Mouse (Mus musculus) hindbrain, postnatal 0 days (tissue): ENCODE data around the gene Yap1. TPM values are rescaled to one million over a fixed set of nuclear protein-coding genes. Genes with fewer than 3 reads are reported as not detected.
A peak's percentile ranks its signal among the peaks of the same experiment; 100 is the strongest.

Experiments used
- ATAC-seq: fragments of 200-750 bp; cut with Nextera tagmentation; 2 replicates; pipeline ENCODE4 v1.8.0; 2017; ENCODE audit warnings: mild to moderate bottlenecking, moderate TSS enrichment, moderate library complexity
- DNase-seq: peaks from one replicate; pipeline ENCODE4 v3.0.0-alpha.2; 2015; ENCODE audit warnings: low spot score
- H3K27ac ChIP-seq: fragments of 300-500 bp; sonication (generic); 2 replicates; pipeline ENCODE4 v1.5.1; 2014; ENCODE audit warnings: mild to moderate bottlenecking
- H3K27me3 ChIP-seq: fragments of 300-500 bp; sonication (generic); 2 replicates; pipeline ENCODE4 v1.6.1; 2014; ENCODE audit warnings: low read length, mixed read lengths; ENCODE audit not compliant: insufficient read depth
- H3K36me3 ChIP-seq: fragments of 300-500 bp; sonication (generic); 2 replicates; pipeline ENCODE4 v1.6.1; 2014; ENCODE audit warnings: low read length, mixed read lengths; ENCODE audit not compliant: insufficient read depth
- H3K4me1 ChIP-seq: fragments of 300-500 bp; sonication (generic); 2 replicates; pipeline ENCODE4 v1.6.1; 2014; ENCODE audit warnings: antibody characterized with exemption, low read length, mixed read lengths; ENCODE audit not compliant: insufficient read depth
- H3K4me2 ChIP-seq: fragments of 300-500 bp; sonication (generic); 2 replicates; pipeline ENCODE4 v1.6.1; 2014; ENCODE audit warnings: low read depth, mild to moderate bottlenecking, low read length, moderate library complexity, mixed read lengths
- H3K4me3 ChIP-seq: fragments of 300-500 bp; sonication (generic); 2 replicates; pipeline ENCODE4 v1.5.1; 2014; ENCODE audit warnings: low read length
- H3K9ac ChIP-seq: fragments of 300-500 bp; sonication (generic); replicated peaks from 2 replicates; pipeline ENCODE4 v1.6.1; 2014; ENCODE audit warnings: mild to moderate bottlenecking, low read length, moderate library complexity, mixed read lengths
- H3K9me3 ChIP-seq: fragments of 300-500 bp; sonication (generic); 2 replicates; pipeline ENCODE4 v1.6.1; 2016; ENCODE audit warnings: low read length, mixed read lengths
- CTCF ChIP-seq: IDR thresholded peaks from 2 replicates; pipeline ENCODE4 v1.5.1; 2016; ENCODE audit warnings: antibody characterized with exemption, control low read depth, low read depth
- WGBS: fragments of 180-500 bp; shearing (Covaris S2); extraction: QIAGEN DNeasy Blood & Tissue Kit; methylation state at CpG from one replicate; pipeline ENCODE4 v1.1.7; 2014; 5-methylcytosine and 5-hydroxymethylcytosine counted together
- polyA plus RNA-seq: library from polyadenylated mRNA; unstranded; fragments of >200 nt; fragmentation: Nextera tagmentation; extraction: Ambion mirVana; gene quantifications from 2 replicates; pipeline ENCODE4 v1.2.1, GENCODE M21; 2015
- total RNA-seq: library from RNA; depleted of rRNA; stranded (reverse); fragments of >200 nt; gene quantifications from 2 replicates; pipeline ENCODE4 v1.2.3, GENCODE M21; 2014

The Yap1 gene
- total and polyA plus RNA-seq, 2 experiments from 2014 or later = 6.3 to 22.2 TPM

DNA sequence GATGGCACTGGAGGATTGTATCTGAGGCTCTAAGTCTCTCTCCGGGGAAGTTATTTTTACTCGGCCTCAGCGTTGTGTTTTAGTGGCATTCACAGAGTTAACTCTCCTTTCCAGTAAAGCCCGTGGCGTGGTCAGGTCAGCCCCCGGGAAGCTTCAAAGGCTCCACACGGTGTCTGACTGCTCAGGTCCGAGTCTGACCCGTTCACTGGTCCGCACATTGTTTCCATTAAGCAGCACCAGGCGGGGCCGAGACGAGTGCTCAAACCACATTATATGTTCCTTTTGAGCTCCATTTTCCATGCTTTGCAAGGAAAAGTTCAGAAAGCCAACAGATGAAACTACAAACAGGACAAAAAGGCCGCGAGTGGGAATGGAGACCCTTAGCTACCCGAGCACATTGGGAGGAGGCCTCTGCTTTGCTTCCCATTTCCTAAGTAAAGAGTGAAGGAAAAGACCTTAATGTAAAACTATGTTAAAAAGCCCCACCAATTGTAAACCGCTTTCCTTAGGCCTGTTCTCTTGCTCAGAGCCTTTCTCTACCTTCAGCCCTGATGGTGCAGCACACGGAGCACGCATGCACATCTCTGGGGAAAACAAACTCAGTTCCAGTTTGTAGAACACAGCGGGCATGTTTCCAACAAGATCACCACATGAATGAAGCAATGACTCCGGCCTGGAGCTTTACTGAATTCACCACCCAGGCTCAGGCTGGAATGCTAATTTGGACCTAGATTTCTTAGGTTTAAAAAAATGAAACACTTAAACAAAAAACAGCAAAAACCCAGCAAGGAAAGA lies 42.8 kb downstream of the Yap1 start:
- Histone ChIP-seq H3K27ac (peak overlapping the region; percentile 42), H3K4me1 (peaks cover 12% of the 10 kb centered on the region), H3K4me3 (no peak overlapping the region), H3K9ac (no peak overlapping the region), H3K36me3 (no peaks in the 10 kb centered on the region), H3K9me3 (no peaks in the 10 kb centered on the region), H3K4me2 (peak overlapping the region; percentile 19), H3K27me3 (no peaks in the 10 kb centered on the region)
- DNase-seq (peak; percentile 85), ATAC-seq (peak; percentile 64)
- 23% methylated on average over 21 of the region's 21 CpGs for WGBS
- no peak for TF ChIP-seq CTCF

GRCm38 (mm10) chr9:7960382-7960781 lies 44.0 kb downstream of the Yap1 start:
- Histone ChIP-seq H3K9ac (no peak overlapping the region), H3K9me3 (no peaks in the 10 kb centered on the region), H3K36me3 (no peaks in the 10 kb centered on the region), H3K27me3 (no peaks in the 10 kb centered on the region), H3K4me1 (peaks cover 12% of the 10 kb centered on the region), H3K4me3 (no peak overlapping the region), H3K27ac (0 out of 2 replicates have a peak overlapping the region, but pooled peaks have one; percentile 11), H3K4me2 (no peak overlapping the region)
- 53% methylated on average over 9 of the region's 9 CpGs for WGBS
- ATAC-seq = peak; percentile 67
- DNase-seq = peak; percentile 71
- no peak for TF ChIP-seq CTCF

GRCm38 (mm10) chr9:7959301-7959700 lies 45.1 kb downstream of the Yap1 start:
- WGBS = 74% methylated on average over 2 of the region's 2 CpGs
- no peak for DNase-seq
- Histone ChIP-seq H3K27me3 (no peaks in the 10 kb centered on the region), H3K9me3 (no peaks in the 10 kb centered on the region), H3K4me2 (no peak overlapping the region), H3K36me3 (no peaks in the 10 kb centered on the region), H3K4me3 (no peak overlapping the region), H3K27ac (no peak overlapping the region), H3K9ac (no peak overlapping the region), H3K4me1 (peaks cover 12% of the 10 kb centered on the region)
- no peak for ATAC-seq
- TF ChIP-seq CTCF = no peak

DNA sequence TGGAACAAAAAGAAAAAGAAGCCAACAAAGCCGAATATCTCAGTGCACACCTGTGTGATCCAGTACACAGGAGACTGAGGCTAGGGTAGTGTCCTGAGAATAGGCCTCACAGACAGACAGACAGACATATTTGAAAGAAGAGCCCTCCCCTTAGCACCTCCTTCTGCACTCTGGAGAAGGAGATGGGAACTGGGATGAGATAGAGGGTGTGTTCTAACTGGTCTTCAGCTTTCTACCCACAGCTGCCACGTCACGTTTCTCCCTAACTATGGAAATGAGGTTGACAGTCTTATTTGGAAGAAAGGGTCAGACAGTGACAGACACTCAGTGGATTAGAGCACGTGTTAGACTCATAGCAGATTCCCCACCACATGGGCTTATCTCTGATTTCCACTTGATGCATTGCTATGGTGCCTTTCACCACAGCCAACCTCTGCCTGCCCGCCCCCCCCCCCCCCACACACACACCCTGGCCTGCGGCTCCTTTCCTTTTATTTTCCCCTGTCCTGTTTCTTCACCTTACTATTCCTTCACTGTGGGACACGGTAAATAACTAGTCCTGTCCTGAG lies 46.3 kb downstream of the Yap1 start:
- 56% methylated on average over 7 of the region's 7 CpGs for WGBS
- no peak for ATAC-seq

GRCm38 (mm10) chr9:7957407-7957806 lies 47.0 kb downstream of the Yap1 start:
- Histone ChIP-seq H3K4me3 (no peak overlapping the region), H3K4me2 (no peak overlapping the region), H3K36me3 (no peaks in the 10 kb centered on the region), H3K9ac (no peak overlapping the region), H3K27ac (no peak overlapping the region), H3K4me1 (peaks cover 12% of the 10 kb centered on the region), H3K9me3 (no peaks in the 10 kb centered on the region), H3K27me3 (no peaks in the 10 kb centered on the region)
- ATAC-seq = no peak
- no peak for DNase-seq
- no peak for TF ChIP-seq CTCF
- 60% methylated on average over 2 of the region's 2 CpGs for WGBS

More for the DNA sequence above, 46.3 kb downstream of the Yap1 start:
- Histone ChIP-seq H3K4me1 (peaks cover 12% of the 10 kb centered on the region), H3K27ac (no peak overlapping the region), H3K9me3 (no peaks in the 10 kb centered on the region), H3K4me3 (no peak overlapping the region), H3K4me2 (no peak overlapping the region), H3K9ac (no peak overlapping the region), H3K36me3 (no peaks in the 10 kb centered on the region), H3K27me3 (no peaks in the 10 kb centered on the region)
- DNase-seq = no peak
- no peak for TF ChIP-seq CTCF

GRCm38 (mm10) chr9:7956400-7956799 lies 48.0 kb downstream of the Yap1 start:
- 89% methylated on average over 8 of the region's 8 CpGs for WGBS
- Histone ChIP-seq H3K9ac (no peak overlapping the region), H3K36me3 (no peaks in the 10 kb centered on the region), H3K27me3 (no peaks in the 10 kb centered on the region), H3K4me2 (no peak overlapping the region), H3K4me3 (no peak overlapping the region), H3K4me1 (peaks cover 7% of the 10 kb centered on the region), H3K9me3 (no peaks in the 10 kb centered on the region), H3K27ac (no peak overlapping the region)
- ATAC-seq (no peak), DNase-seq (no peak)
- TF ChIP-seq CTCF = no peak

GRCm38 (mm10) chr9:7952886-7953285 lies 51.5 kb downstream of the Yap1 start:
- no peak overlapping the region for H3K9ac ChIP-seq
- DNase-seq (no peak), ATAC-seq (peak; percentile 53; the same call in 1 of the 2 replicates)
- no peak overlapping the region for H3K4me3 ChIP-seq
- WGBS = 74% methylated on average over 5 of the region's 5 CpGs
- no peaks in the 10 kb centered on the region for H3K27me3 ChIP-seq
- no peak overlapping the region for H3K27ac ChIP-seq
- H3K4me2 ChIP-seq = no peak overlapping the region
- H3K4me1 ChIP-seq = no peaks in the 10 kb centered on the region
- TF ChIP-seq CTCF = no peak
- H3K36me3 ChIP-seq = no peaks in the 10 kb centered on the region
- H3K9me3 ChIP-seq = no peaks in the 10 kb centered on the region
